Mouse (Mus musculus) cerebellum, adult 9-10 months (tissue): ENCODE data around the gene Gm3099.
"Not testable (repeated sequence)": the region's sequence is repeated elsewhere in the genome, so short reads cannot be mapped to it uniquely, and the experiment has no call there.

Source experiments
- DNase-seq: peaks from one replicate; pipeline ENCODE4 v3.0.0; 2022

Gm3099 gene

DNA sequence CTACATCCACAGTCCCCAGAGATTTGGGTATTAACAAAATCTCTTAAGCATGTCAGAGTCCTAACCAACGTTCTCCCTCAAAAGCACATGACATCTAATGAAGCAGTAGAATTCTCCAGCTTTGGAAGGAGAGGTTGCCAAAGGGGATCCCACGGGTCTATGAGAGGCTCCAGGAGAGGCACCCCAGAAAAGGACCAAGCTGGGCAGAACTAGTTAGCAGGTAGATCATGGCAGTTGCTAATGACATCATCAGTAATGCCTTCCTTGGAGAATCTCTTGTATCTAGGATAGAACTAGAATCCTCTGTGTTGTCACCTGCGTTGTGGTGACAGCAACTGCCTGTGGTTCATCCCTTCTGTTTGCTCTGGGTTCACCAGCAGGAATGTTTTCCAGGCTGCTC is at the start of gene Gm3099:
Gene Gm3099, plus strand, starts transcription at position 301 of the 400 bp plus-strand sequence.
- DNase-seq: not testable (repeated sequence)

GRCm38 (mm10) chr14:3963247-3963646 is 34.9 kb upstream of the Gm3099 start, which contains the start of gene Gm3095:
Gene Gm3095, plus strand, starts transcription at chr14:3963547.
- DNase-seq: not testable (repeated sequence)

DNA sequence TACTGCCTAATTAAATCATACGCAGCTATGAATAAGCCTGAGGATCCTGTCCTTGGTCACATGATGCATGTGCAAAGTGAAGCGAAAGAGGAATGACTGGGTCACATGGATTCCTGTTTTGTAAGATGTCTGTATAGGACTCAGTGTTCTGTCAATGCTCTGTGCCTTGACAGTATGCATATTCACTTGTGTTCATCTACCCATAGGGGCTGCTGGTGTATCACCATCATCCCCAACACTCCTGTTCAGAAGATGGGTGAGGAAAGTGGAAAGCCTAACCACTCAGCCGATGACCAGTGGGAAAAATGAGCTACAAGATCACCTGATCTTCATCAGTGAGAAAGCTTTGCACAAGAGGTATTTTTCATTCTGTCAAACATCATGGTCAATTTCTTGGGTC is 25.4 kb downstream of the Gm3099 start, which contains the start of gene Gm5796:
Gene Gm5796, plus strand, starts transcription at position 301 of the 400 bp plus-strand sequence.
- not testable (repeated sequence) for DNase-seq
